Mouse (Mus musculus): ENCODE results near the gene Aktip.

DNA sequence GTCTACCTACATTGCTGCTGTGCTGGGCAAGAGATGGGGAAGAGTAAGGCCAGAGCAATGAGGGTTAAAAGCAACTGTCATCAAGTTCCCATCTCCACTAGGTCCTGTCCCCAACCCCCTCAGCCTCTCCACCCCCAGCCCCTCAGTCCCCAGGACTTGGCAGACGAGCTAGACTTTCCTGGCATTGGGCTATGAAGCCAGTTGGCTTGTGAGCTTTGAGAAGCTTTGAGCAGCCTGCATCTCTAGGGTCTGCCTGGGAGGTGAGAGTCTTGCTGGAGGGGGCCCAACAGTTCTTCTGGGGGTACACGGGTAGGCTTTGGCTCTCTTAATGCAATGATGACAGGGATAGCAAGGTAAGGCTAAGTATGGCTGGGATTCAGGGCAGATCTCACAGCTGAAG is 5.7 kb downstream of the Aktip start:
- TF ChIP-seq SIN3A (IDR thresholded peaks at IDR 0.05; ENCODE audit: low read length): no peak
- no peak for TF ChIP-seq CTCF (conservative IDR thresholded peaks at IDR 0.05 in 1 of 2, IDR thresholded peaks at IDR 0.05 in 1 of 2; ENCODE audit: low read depth in 2 of 2, low read length in 2 of 2)
- TF ChIP-seq BHLHE40 (IDR thresholded peaks at IDR 0.05; ENCODE audit: low read depth, low read length): no peak
- TF ChIP-seq POLR2A (IDR thresholded peaks at IDR 0.05; ENCODE audit: low read depth, low read length): no peak
- TF ChIP-seq CHD2 (IDR thresholded peaks at IDR 0.05; ENCODE audit: low read length): no peak
- TF ChIP-seq JUN (IDR thresholded peaks at IDR 0.05; ENCODE audit: insufficient read depth, low read depth, low read length): no peak
- TF ChIP-seq MAFK (IDR thresholded peaks at IDR 0.05; ENCODE audit: insufficient replicate concordance, low read length): no peak
- TF ChIP-seq EP300 (IDR thresholded peaks at IDR 0.05; ENCODE audit: low read length): no peak
- TF ChIP-seq ZMIZ1 (IDR thresholded peaks at IDR 0.05; ENCODE audit: low read depth, low read length): no peak
- no peak for TF ChIP-seq UBTF (IDR thresholded peaks at IDR 0.05; ENCODE audit: low read depth, low read length)
- TF ChIP-seq ZC3H11A (IDR thresholded peaks at IDR 0.05; ENCODE audit: low read depth, low read length): no peak
- no peak for TF ChIP-seq KAT2A (IDR thresholded peaks at IDR 0.05; ENCODE audit: insufficient replicate concordance, low read length)
- TF ChIP-seq USF1 (IDR thresholded peaks at IDR 0.05; ENCODE audit: low read depth, low read length): no peak
- no peak for TF ChIP-seq MAZ (IDR thresholded peaks at IDR 0.05; ENCODE audit: low read depth, low read length)
